In genomic region chr8:85606974-85607373, GRCm38 (mm10) we compare ENCODE assay signal across 30 mouse cellular contexts. TPM values are rescaled to one million over a fixed set of nuclear protein-coding genes. Genes with fewer than 3 reads are reported as not detected.
DNase-seq lines count a peak whose midpoint lies in the region; ATAC-seq and TF ChIP-seq lines count a peak whose summit lies in the region.
"Had no signal": no experiment of that assay in that cellular context is flagged by ENCODE, and none has a peak within 500 bp of the region (broad histone marks: within the 10 kb centered on the region; RNA-seq: fewer than 3 reads in every experiment).

No protein-coding gene starts in this region.

- DNase-seq in hindbrain, postnatal 0 days (ENCODE audit: low spot score): peak; percentile 28
- peak; percentile 31 for DNase-seq in midbrain, postnatal 0 days (ENCODE audit: low spot score)
- peak; percentile 44 for DNase-seq in adipocyte (ENCODE audit: low spot score)
- DNase-seq in retina, embryonic 14.5 days (ENCODE audit: low spot score): no peak
- DNase-seq: adrenal gland, postnatal 14 days; cerebellum, adult 18-20 months; cerebellum, postnatal 10 days; forebrain, postnatal 0 days; gastrocnemius, postnatal 14 days; heart, adult 2 months; heart, postnatal 4 days; kidney, adult 18-20 months; kidney, postnatal 25 days; lung, adult 18-20 months; lung, postnatal 4 days; thymus, postnatal 4 days had no signal

- H3K4me2 ChIP-seq in hindbrain, postnatal 0 days (ENCODE audit: low read depth, low read length): no peak overlapping the region
- no peak overlapping the region for H3K4me2 ChIP-seq in hindbrain, embryonic 12.5 days (replicated peaks)
- H3K4me2 ChIP-seq in midbrain, postnatal 0 days (ENCODE audit: low read depth, low read length, poor library complexity, severe bottlenecking): no peak overlapping the region
- no peak overlapping the region for H3K4me2 ChIP-seq in midbrain, embryonic 15.5 days
- H3K4me2 ChIP-seq in neural tube, embryonic 15.5 days: peak overlapping the region; percentile 36
- H3K4me2 ChIP-seq: embryonic facial prominence, embryonic 13.5 days; forebrain, embryonic 12.5 days; heart, embryonic 12.5 days; kidney, embryonic 15.5 days; limb, embryonic 13.5 days; liver, embryonic 12.5 days had no signal

- no peak for ATAC-seq in hindbrain, postnatal 0 days
- ATAC-seq in hindbrain, embryonic 12.5 days (ENCODE audit: low FRiP score): no peak
- no peak for ATAC-seq in midbrain, postnatal 0 days (ENCODE audit: low FRiP score)
- no peak for ATAC-seq in midbrain, embryonic 15.5 days (replicated peaks)
- ATAC-seq in neural tube, embryonic 15.5 days (ENCODE audit: low FRiP score): peak; percentile 50; the same call in 1 of the 2 replicates
- ATAC-seq: forebrain, postnatal 0 days; liver, embryonic 12.5 days; lung, postnatal 0 days; Patski had no signal

- H3K4me3 ChIP-seq in hindbrain, postnatal 0 days (ENCODE audit: low read length): no peak overlapping the region
- no peak overlapping the region for H3K4me3 ChIP-seq in hindbrain, embryonic 12.5 days
- no peak overlapping the region for H3K4me3 ChIP-seq in midbrain, postnatal 0 days (ENCODE audit: low read depth, low read length)
- H3K4me3 ChIP-seq in midbrain, embryonic 15.5 days: no peak overlapping the region
- no peak overlapping the region for H3K4me3 ChIP-seq in neural tube, embryonic 15.5 days (replicated peaks)
- H3K4me3 ChIP-seq: embryonic facial prominence, embryonic 13.5 days; forebrain, embryonic 12.5 days; heart, adult 2 months; heart, embryonic 12.5 days; kidney, embryonic 15.5 days; limb, embryonic 13.5 days; liver, embryonic 12.5 days; megakaryocyte, embryonic 14.5 days had no signal

- H3K9me3 ChIP-seq in hindbrain, postnatal 0 days (ENCODE audit: low read length): no peaks in the 10 kb centered on the region
- no peaks in the 10 kb centered on the region for H3K9me3 ChIP-seq in hindbrain, embryonic 12.5 days (replicated peaks)
- no peaks in the 10 kb centered on the region for H3K9me3 ChIP-seq in midbrain, postnatal 0 days (ENCODE audit: low read length)
- H3K9me3 ChIP-seq in midbrain, embryonic 15.5 days: no peaks in the 10 kb centered on the region
- no peaks in the 10 kb centered on the region for H3K9me3 ChIP-seq in neural tube, embryonic 15.5 days (replicated peaks)
- H3K9me3 ChIP-seq: embryonic facial prominence, embryonic 13.5 days; forebrain, embryonic 12.5 days; G1E; heart, embryonic 12.5 days; kidney, embryonic 15.5 days; limb, embryonic 13.5 days; liver, embryonic 12.5 days; megakaryocyte, embryonic 14.5 days had no signal

- no peak for TF ChIP-seq CTCF in hindbrain, postnatal 0 days (IDR thresholded peaks at IDR 0.05; ENCODE audit: low read depth)
- TF ChIP-seq CTCF in midbrain, postnatal 0 days (IDR thresholded peaks at IDR 0.05): no peak

- no peaks in the 10 kb centered on the region for H3K27me3 ChIP-seq in hindbrain, postnatal 0 days (ENCODE audit: insufficient read depth, low read length)
- no peaks in the 10 kb centered on the region for H3K27me3 ChIP-seq in hindbrain, embryonic 12.5 days
- H3K27me3 ChIP-seq in midbrain, postnatal 0 days (ENCODE audit: insufficient read depth, low read length): no peaks in the 10 kb centered on the region
- H3K27me3 ChIP-seq in midbrain, embryonic 15.5 days (replicated peaks): no peaks in the 10 kb centered on the region
- H3K27me3 ChIP-seq in neural tube, embryonic 15.5 days (replicated peaks): no peaks in the 10 kb centered on the region
- H3K27me3 ChIP-seq: CH12.LX; embryonic facial prominence, embryonic 13.5 days; forebrain, embryonic 12.5 days; heart, embryonic 12.5 days; kidney, embryonic 15.5 days; limb, embryonic 13.5 days; liver, embryonic 12.5 days; Patski had no signal

- H3K9ac ChIP-seq in hindbrain, postnatal 0 days (replicated peaks; ENCODE audit: low read length): no peak overlapping the region
- H3K9ac ChIP-seq in hindbrain, embryonic 12.5 days: no peak overlapping the region
- H3K9ac ChIP-seq in midbrain, postnatal 0 days (replicated peaks; ENCODE audit: low read length, poor library complexity, severe bottlenecking): no peak overlapping the region
- no peak overlapping the region for H3K9ac ChIP-seq in midbrain, embryonic 15.5 days
- H3K9ac ChIP-seq in neural tube, embryonic 15.5 days (replicated peaks): no peak overlapping the region
- H3K9ac ChIP-seq: embryonic facial prominence, embryonic 13.5 days; forebrain, embryonic 12.5 days; forebrain, postnatal 0 days; heart, embryonic 12.5 days; kidney, embryonic 15.5 days; limb, embryonic 13.5 days; liver, embryonic 12.5 days had no signal

- H3K27ac ChIP-seq in hindbrain, postnatal 0 days: no peak overlapping the region
- H3K27ac ChIP-seq in hindbrain, embryonic 12.5 days: no peak overlapping the region
- H3K27ac ChIP-seq in midbrain, postnatal 0 days (ENCODE audit: low read depth, low read length): no peak overlapping the region
- no peak overlapping the region for H3K27ac ChIP-seq in midbrain, embryonic 15.5 days
- H3K27ac ChIP-seq in neural tube, embryonic 15.5 days (replicated peaks): peak overlapping the region; percentile 11; the same call in 1 of the 2 replicates
- H3K27ac ChIP-seq: embryonic facial prominence, embryonic 13.5 days; forebrain, embryonic 12.5 days; heart, adult 2 months; kidney, embryonic 15.5 days; limb, embryonic 13.5 days; liver, embryonic 12.5 days had no signal

- WGBS in hindbrain, postnatal 0 days: 79% methylated on average over 1 of the region's 1 CpGs
- 91% methylated on average over 1 of the region's 1 CpGs for WGBS in hindbrain, embryonic 12.5 days
- WGBS in midbrain, postnatal 0 days: 88% methylated on average over 1 of the region's 1 CpGs
- WGBS in midbrain, embryonic 15.5 days: 83% methylated on average over 1 of the region's 1 CpGs
- WGBS in neural tube, embryonic 15.5 days: 40% methylated on average over 1 of the region's 1 CpGs

- no peaks in the 10 kb centered on the region for H3K4me1 ChIP-seq in hindbrain, postnatal 0 days (ENCODE audit: insufficient read depth, low read length)
- H3K4me1 ChIP-seq in hindbrain, embryonic 12.5 days: no peaks in the 10 kb centered on the region
- no peaks in the 10 kb centered on the region for H3K4me1 ChIP-seq in midbrain, postnatal 0 days (ENCODE audit: insufficient read depth, low read length)
- no peaks in the 10 kb centered on the region for H3K4me1 ChIP-seq in midbrain, embryonic 15.5 days
- no peaks in the 10 kb centered on the region for H3K4me1 ChIP-seq in neural tube, embryonic 15.5 days
- H3K4me1 ChIP-seq: embryonic facial prominence, embryonic 13.5 days; forebrain, embryonic 12.5 days; heart, embryonic 12.5 days; kidney, embryonic 15.5 days; limb, embryonic 13.5 days; liver, embryonic 12.5 days had no signal

- H3K36me3 ChIP-seq in hindbrain, postnatal 0 days (ENCODE audit: insufficient read depth, low read length): no peaks in the 10 kb centered on the region
- H3K36me3 ChIP-seq in hindbrain, embryonic 12.5 days: no peaks in the 10 kb centered on the region
- H3K36me3 ChIP-seq in midbrain, postnatal 0 days (ENCODE audit: insufficient read depth, low read length): no peaks in the 10 kb centered on the region
- no peaks in the 10 kb centered on the region for H3K36me3 ChIP-seq in midbrain, embryonic 15.5 days (replicated peaks)
- H3K36me3 ChIP-seq in neural tube, embryonic 15.5 days: no peaks in the 10 kb centered on the region
- H3K36me3 ChIP-seq: embryonic facial prominence, embryonic 13.5 days; forebrain, embryonic 12.5 days; G1E; heart, embryonic 12.5 days; kidney, embryonic 15.5 days; limb, embryonic 13.5 days; liver, embryonic 12.5 days had no signal

RNA-seq across cellular contexts. Expression of gene Dnaja2, which starts 51.8 kb away (rescaled TPM):
- 43.9 and 56.7 TPM in 2 replicates for total RNA-seq in hindbrain, postnatal 0 days (2014; rRNA removed)
- polyA plus RNA-seq in hindbrain, postnatal 0 days (2015; fragmentation: Nextera tagmentation; extraction: Ambion mirVana): 155 and 156 TPM in 2 replicates
- polyA plus RNA-seq in hindbrain, embryonic 12.5 days (2016; fragmentation: Nextera tagmentation; extraction: Ambion mirVana): 170 and 174 TPM in 2 replicates
- total RNA-seq in midbrain, postnatal 0 days (2014; rRNA removed): 66.9 and 82.0 TPM in 2 replicates
- polyA plus RNA-seq in midbrain, postnatal 0 days (2015; fragmentation: Nextera tagmentation; extraction: Ambion mirVana): 145 and 152 TPM in 2 replicates
- 175 and 178 TPM in 2 replicates for polyA plus RNA-seq in midbrain, embryonic 15.5 days (2015; fragmentation: Nextera tagmentation; extraction: Ambion mirVana)
- polyA plus RNA-seq in neural tube, embryonic 15.5 days (2015; fragmentation: Nextera tagmentation; extraction: Ambion mirVana): 168 and 176 TPM in 2 replicates
